Mouse (Mus musculus): Measurements from ENCODE around the gene Tex13c2.

GRCm38 (mm10) chrX:42530703-42531102 lies 41.2 kb downstream of the Tex13c2 start:
- TF ChIP-seq CTCF (IDR thresholded peaks at IDR 0.05; ENCODE audit: low read depth) (no peak), EP300 (IDR thresholded peaks at IDR 0.05; ENCODE audit: low read depth) (no peak)

All from heart, postnatal 0 days (tissue).